Comparison of ENCODE assay signal across 18 mouse cellular contexts in the genomic region with DNA sequence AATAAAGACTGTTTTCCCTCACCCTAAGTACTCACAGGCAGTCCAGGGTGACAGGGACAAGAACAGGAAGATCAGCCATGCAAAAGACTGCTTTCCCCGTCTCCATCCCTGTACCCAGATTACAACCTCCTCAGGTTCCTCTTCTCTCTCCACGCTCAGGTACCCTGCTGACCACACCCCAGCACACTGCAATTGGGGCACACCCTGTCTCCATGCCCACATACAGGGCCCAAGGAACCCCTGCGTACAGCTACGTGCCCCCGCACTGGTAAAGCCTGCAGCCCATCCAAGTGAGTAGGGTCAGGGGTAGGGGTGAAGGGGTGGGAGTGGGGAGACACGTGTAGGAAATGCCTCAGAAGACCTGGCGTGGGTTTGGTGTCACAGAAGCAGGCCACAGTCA. TPM values are rescaled to one million over a fixed set of nuclear protein-coding genes. Genes with fewer than 3 reads are reported as not detected.
DNase-seq lines count a peak whose midpoint lies in the region.
"Had no signal": no experiment of that assay in that cellular context is flagged by ENCODE, and none has a peak within 500 bp of the region (broad histone marks: within the 10 kb centered on the region; RNA-seq: fewer than 3 reads in every experiment).

No protein-coding gene starts in this region.

- no peaks in the 10 kb centered on the region for H3K27me3 ChIP-seq in splenic B cell, adult 2 months (ENCODE audit: control insufficient read depth, insufficient read depth, low read length, poor library complexity, severe bottlenecking)
- H3K27me3 ChIP-seq: embryonic facial prominence, embryonic 12.5 days; forebrain, embryonic 13.5 days; forebrain, embryonic 15.5 days had no signal

- DNase-seq in heart, adult 11 months: peak; percentile 90
- DNase-seq in heart, postnatal 36 days: no peak
- DNase-seq in spleen, postnatal 4 days (ENCODE audit: low spot score in 2 of 2): peak; percentile 23 to 62
- no peak for DNase-seq in spleen, postnatal 14 days (ENCODE audit: low spot score in 2 of 2)
- DNase-seq in splenic B cell, adult 2 months (ENCODE audit: low read depth, low spot score): peak; percentile 59
- no peak for DNase-seq in urinary bladder, adult 2 months (ENCODE audit: low spot score)
- DNase-seq: adrenal gland, adult 2 months; adrenal gland, postnatal 10 days; adrenal gland, postnatal 25 days; cerebellum, adult 11 months; cerebellum, adult 18-20 months; cerebellum, adult 9-10 months; cerebellum, postnatal 10 days; cerebellum, postnatal 25 days; forebrain, postnatal 0 days had no signal

- intact Hi-C loops in heart, postnatal 36 days (cut with DNase I): no loop called here

- no peaks in the 10 kb centered on the region for H3K36me3 ChIP-seq in splenic B cell, adult 2 months (ENCODE audit: control insufficient read depth, insufficient read depth, low read length, poor library complexity, severe bottlenecking)

RNA-seq across cellular contexts. Expression of gene Relt, which starts 28.1 kb away (rescaled TPM):
- 1 to 10 TPM; 2.1 to 3.1 TPM for total RNA-seq in heart, postnatal 36 days (2021)
- 2.2 TPM in 2 replicates for polyA plus RNA-seq in urinary bladder, adult 2 months (2012; rRNA removed)

Comparison
In these comparisons a context has a peak if more than half of its experiments do, and no peak if none do; other contexts are left out.
1. DNase-seq: peak in heart, adult 11 months (single experiment), spleen, postnatal 4 days (2 of 2) and splenic B cell, adult 2 months (single experiment); none in heart, postnatal 36 days (0 of 2), spleen, postnatal 14 days (0 of 2) and urinary bladder, adult 2 months (single experiment).